Mouse (Mus musculus): Measurements from ENCODE around the gene Sel1l. TPM values are rescaled to one million over a fixed set of nuclear protein-coding genes. Genes with fewer than 3 reads are reported as not detected.
"Not testable (repeated sequence)": the region's sequence is repeated elsewhere in the genome, so short reads cannot be mapped to it uniquely, and the experiment has no call there.

Gene Sel1l
- polyA plus RNA-seq, 1 experiment from 2014 or later, result 79.9 TPM

DNA sequence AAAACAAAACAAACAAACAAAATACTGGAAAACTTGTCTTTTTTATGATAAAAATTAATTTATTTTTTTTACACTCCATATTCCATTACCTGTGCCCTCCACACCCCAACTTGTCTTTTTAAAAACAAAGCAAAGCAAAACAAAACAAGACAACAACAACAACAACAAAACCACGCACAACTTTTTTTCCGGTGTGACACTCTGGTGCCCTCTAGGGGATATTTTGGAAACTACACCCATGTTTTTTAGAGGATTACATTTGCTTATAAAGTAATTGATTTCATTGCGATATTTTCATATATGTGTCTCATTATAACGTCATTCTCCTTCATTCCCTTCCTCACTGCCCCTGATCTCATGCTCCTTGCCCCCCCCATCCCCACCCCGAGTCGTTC, 49.6 kb downstream of the Sel1l start:
- no peaks in the 10 kb centered on the region for H3K9me3 ChIP-seq
- no peak for ATAC-seq (ENCODE audit: insufficient number of reproducible peaks, insufficient read depth, low FRiP score, low TSS enrichment, low read depth)
- H3K9ac ChIP-seq (replicated peaks), result no peak overlapping the region
- WGBS, result 25% methylated on average over 6 of the region's 6 CpGs
- H3K27me3 ChIP-seq, result no peaks in the 10 kb centered on the region
- H3K27ac ChIP-seq, result no peak overlapping the region
- no peaks in the 10 kb centered on the region for H3K4me1 ChIP-seq (replicated peaks)
- no peak overlapping the region for H3K4me3 ChIP-seq (replicated peaks)
- H3K4me2 ChIP-seq, result no peak overlapping the region
- H3K36me3 ChIP-seq, result no peaks in the 10 kb centered on the region

GRCm38 (mm10) chr12:91798720-91799378, 50.1 kb downstream of the Sel1l start:
- H3K27ac ChIP-seq, result no peak overlapping the region
- H3K9me3 ChIP-seq, result no peaks in the 10 kb centered on the region
- no peak overlapping the region for H3K9ac ChIP-seq (replicated peaks)
- no peak overlapping the region for H3K4me2 ChIP-seq
- H3K27me3 ChIP-seq, result no peaks in the 10 kb centered on the region
- no peaks in the 10 kb centered on the region for H3K36me3 ChIP-seq
- no peaks in the 10 kb centered on the region for H3K4me1 ChIP-seq (replicated peaks)
- no peak for ATAC-seq (ENCODE audit: insufficient number of reproducible peaks, insufficient read depth, low FRiP score, low TSS enrichment, low read depth)
- no peak overlapping the region for H3K4me3 ChIP-seq (replicated peaks)
- WGBS, result 79% methylated on average over 6 of the region's 6 CpGs

DNA sequence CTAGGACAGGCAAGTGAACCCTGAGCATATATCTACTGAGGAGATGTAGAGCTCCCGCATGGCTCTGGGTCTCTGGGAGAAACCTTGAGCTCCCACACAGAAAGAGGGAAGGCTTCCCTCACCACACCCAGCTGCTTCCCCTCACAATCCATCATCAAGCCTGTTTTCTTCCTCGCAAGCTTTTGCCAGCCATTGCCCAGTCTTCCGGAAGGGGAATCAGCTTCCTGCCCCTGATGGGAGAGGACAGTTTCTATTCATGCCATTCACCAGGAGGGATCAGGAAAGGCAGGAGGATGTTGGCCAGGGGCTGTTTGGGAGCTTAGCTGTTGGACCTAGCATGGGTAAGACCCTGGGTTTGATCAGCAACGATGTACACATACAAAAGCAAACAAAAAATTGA, 52.2 kb downstream of the Sel1l start:
- Histone ChIP-seq H3K9me3 (0 out of 2 replicates have a peak, but pooled peaks cover 2% of the 10 kb centered on the region), H3K4me3 (replicated peaks) (no peak overlapping the region), H3K27me3 (no peaks in the 10 kb centered on the region), H3K4me2 (no peak overlapping the region), H3K36me3 (no peaks in the 10 kb centered on the region), H3K27ac (no peak overlapping the region), H3K4me1 (replicated peaks) (no peaks in the 10 kb centered on the region), H3K9ac (replicated peaks) (no peak overlapping the region)
- WGBS, result 90% methylated on average over 4 of the region's 4 CpGs
- no peak for ATAC-seq (ENCODE audit: insufficient number of reproducible peaks, insufficient read depth, low FRiP score, low TSS enrichment, low read depth)

- 0 out of 2 replicates have a peak, but pooled peaks cover 2% of the 10 kb centered on the region for H3K9me3 ChIP-seq
- no peaks in the 10 kb centered on the region for H3K27me3 ChIP-seq
- no peak overlapping the region for H3K9ac ChIP-seq (replicated peaks)
- H3K36me3 ChIP-seq, result no peaks in the 10 kb centered on the region
- H3K27ac ChIP-seq, result no peak overlapping the region
- ATAC-seq (ENCODE audit: insufficient number of reproducible peaks, insufficient read depth, low FRiP score, low TSS enrichment, low read depth), result no peak
- no peak overlapping the region for H3K4me2 ChIP-seq
- 76% methylated on average over 8 of the region's 8 CpGs for WGBS
- H3K4me3 ChIP-seq (replicated peaks), result no peak overlapping the region
- no peaks in the 10 kb centered on the region for H3K4me1 ChIP-seq (replicated peaks)
Observed at GRCm38 (mm10) chr12:91793266-91793665, 55.7 kb downstream of the Sel1l start.

- ATAC-seq (ENCODE audit: insufficient number of reproducible peaks, insufficient read depth, low FRiP score, low TSS enrichment, low read depth), result no peak
- H3K36me3 ChIP-seq, result no peaks in the 10 kb centered on the region
- no peak overlapping the region for H3K4me3 ChIP-seq (replicated peaks)
- H3K4me2 ChIP-seq, result no peak overlapping the region
- no peak overlapping the region for H3K9ac ChIP-seq (replicated peaks)
- no peaks in the 10 kb centered on the region for H3K4me1 ChIP-seq (replicated peaks)
- 0 out of 2 replicates have a peak, but pooled peaks cover 2% of the 10 kb centered on the region for H3K9me3 ChIP-seq
- 70% methylated on average over 4 of the region's 4 CpGs for WGBS
- no peaks in the 10 kb centered on the region for H3K27me3 ChIP-seq
- H3K27ac ChIP-seq, result no peak overlapping the region
Observed at GRCm38 (mm10) chr12:91791822-91792221, 57.1 kb downstream of the Sel1l start.

GRCm38 (mm10) chr12:91789801-91790200, 59.2 kb downstream of the Sel1l start:
- 47% methylated on average over 6 of the region's 6 CpGs for WGBS
- H3K4me1 ChIP-seq (replicated peaks), result peaks cover 12% of the 10 kb centered on the region
- no peak overlapping the region for H3K4me2 ChIP-seq
- no peaks in the 10 kb centered on the region for H3K36me3 ChIP-seq
- ATAC-seq (ENCODE audit: insufficient number of reproducible peaks, insufficient read depth, low FRiP score, low TSS enrichment, low read depth), result no peak
- no peak overlapping the region for H3K27ac ChIP-seq
- H3K9ac ChIP-seq (replicated peaks), result no peak overlapping the region
- no peak overlapping the region for H3K4me3 ChIP-seq (replicated peaks)
- H3K9me3 ChIP-seq, result 0 out of 2 replicates have a peak, but pooled peaks cover 2% of the 10 kb centered on the region
- H3K27me3 ChIP-seq, result no peaks in the 10 kb centered on the region

- not testable (repeated sequence) for H3K4me3 ChIP-seq (replicated peaks); ATAC-seq (ENCODE audit: insufficient number of reproducible peaks, insufficient read depth, low FRiP score, low TSS enrichment, low read depth); H3K9me3 ChIP-seq; H3K36me3 ChIP-seq; H3K4me2 ChIP-seq; H3K27ac ChIP-seq; H3K9ac ChIP-seq (replicated peaks); H3K27me3 ChIP-seq
- 69% methylated on average over 3 of the region's 3 CpGs for WGBS
- H3K4me1 ChIP-seq (replicated peaks), result peaks cover 12% of the 10 kb centered on the region
Observed at GRCm38 (mm10) chr12:91788446-91788845, 60.5 kb downstream of the Sel1l start.

- Histone ChIP-seq H3K36me3 (no peaks in the 10 kb centered on the region), H3K27ac (no peak within 1 kb of the TSS), H3K4me3 (replicated peaks) (no peak within 1 kb of the TSS), H3K4me2 (no peak within 1 kb of the TSS), H3K27me3 (no peaks in the 10 kb centered on the region), H3K9ac (replicated peaks) (no peak within 1 kb of the TSS), H3K9me3 (no peaks in the 10 kb centered on the region), H3K4me1 (replicated peaks) (peaks cover 12% of the 10 kb centered on the region)
- WGBS, result 80% methylated on average over 9 of the region's 9 CpGs
- no peak for ATAC-seq (ENCODE audit: insufficient number of reproducible peaks, insufficient read depth, low FRiP score, low TSS enrichment, low read depth)
Observed at GRCm38 (mm10) chr12:91787959-91788437, 61.0 kb downstream of the Sel1l start, which contains the start of gene Ston2. Gene Ston2 (minus strand): TSS chr12:91788387.

- no peak overlapping the region for H3K9ac ChIP-seq (replicated peaks)
- peak; percentile 69 for ATAC-seq (ENCODE audit: insufficient number of reproducible peaks, insufficient read depth, low FRiP score, low TSS enrichment, low read depth)
- 18% methylated on average over 10 of the region's 10 CpGs for WGBS
- H3K27ac ChIP-seq, result peak overlapping the region; percentile 51; the same call in 1 of the 2 replicates
- no peaks in the 10 kb centered on the region for H3K9me3 ChIP-seq
- H3K4me1 ChIP-seq (replicated peaks), result peaks cover 12% of the 10 kb centered on the region
- H3K4me2 ChIP-seq, result no peak overlapping the region
- no peaks in the 10 kb centered on the region for H3K36me3 ChIP-seq
- no peaks in the 10 kb centered on the region for H3K27me3 ChIP-seq
- no peak overlapping the region for H3K4me3 ChIP-seq (replicated peaks)
Observed at GRCm38 (mm10) chr12:91786355-91786754, 62.6 kb downstream of the Sel1l start.

- Histone ChIP-seq H3K36me3 (no peaks in the 10 kb centered on the region), H3K4me1 (replicated peaks) (peaks cover 18% of the 10 kb centered on the region), H3K4me2 (no peak overlapping the region), H3K9ac (replicated peaks) (no peak overlapping the region), H3K27ac (no peak overlapping the region), H3K4me3 (replicated peaks) (no peak overlapping the region), H3K9me3 (no peaks in the 10 kb centered on the region), H3K27me3 (peaks cover 13% of the 10 kb centered on the region)
- no peak for ATAC-seq (ENCODE audit: insufficient number of reproducible peaks, insufficient read depth, low FRiP score, low TSS enrichment, low read depth)
- WGBS, result 91% methylated on average over 5 of the region's 5 CpGs
Observed at GRCm38 (mm10) chr12:91781432-91781831, 67.5 kb downstream of the Sel1l start.

DNA sequence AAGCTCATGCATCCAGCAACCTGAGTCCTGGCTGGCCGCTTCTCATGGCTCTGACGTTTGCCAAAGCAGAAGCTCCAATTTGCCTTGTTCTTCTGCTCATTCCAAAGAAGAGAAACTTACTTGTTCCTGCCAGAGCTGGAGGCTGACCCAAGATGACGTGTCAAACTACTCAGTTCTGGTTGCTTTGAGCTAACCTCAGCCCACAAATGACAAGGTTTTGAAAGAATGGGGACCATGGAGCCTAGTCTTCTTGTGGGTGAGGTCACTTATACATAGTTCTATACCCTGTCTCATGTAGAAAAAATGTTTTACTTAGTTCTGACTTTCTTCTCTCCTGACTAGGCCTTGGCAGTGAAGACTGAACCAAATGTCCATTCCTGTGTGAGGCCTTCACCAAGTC, 68.4 kb downstream of the Sel1l start:
- no peak for ATAC-seq (ENCODE audit: insufficient number of reproducible peaks, insufficient read depth, low FRiP score, low TSS enrichment, low read depth)
- no peak overlapping the region for H3K27ac ChIP-seq
- 0 out of 2 replicates have a peak, but pooled peaks cover 9% of the 10 kb centered on the region for H3K4me1 ChIP-seq (replicated peaks)

GRCm38 (mm10) chr12:91779004-91779365, 70.0 kb downstream of the Sel1l start:
- ATAC-seq (ENCODE audit: insufficient number of reproducible peaks, insufficient read depth, low FRiP score, low TSS enrichment, low read depth), result peak; percentile 91
- Histone ChIP-seq H3K4me2 (peak overlapping the region; percentile 97), H3K9me3 (no peaks in the 10 kb centered on the region), H3K4me3 (replicated peaks) (peak overlapping the region; percentile 70), H3K27ac (no peak overlapping the region), H3K36me3 (no peaks in the 10 kb centered on the region), H3K9ac (replicated peaks) (peak overlapping the region; percentile 62), H3K27me3 (peaks cover 16% of the 10 kb centered on the region), H3K4me1 (replicated peaks) (0 out of 2 replicates have a peak, but pooled peaks cover 9% of the 10 kb centered on the region)
- under 1% methylated on average over 35 of the region's 35 CpGs for WGBS

More for the DNA sequence above, 68.4 kb downstream of the Sel1l start:
- Histone ChIP-seq H3K27me3 (peaks cover 16% of the 10 kb centered on the region), H3K9ac (replicated peaks) (no peak overlapping the region), H3K4me2 (no peak overlapping the region), H3K9me3 (no peaks in the 10 kb centered on the region), H3K4me3 (replicated peaks) (no peak overlapping the region), H3K36me3 (no peaks in the 10 kb centered on the region)
- WGBS, result 79% methylated on average over 3 of the region's 3 CpGs
